Mouse (Mus musculus) hindbrain, embryonic 12.5 days (tissue): Measurements from ENCODE around the gene Qsox2. TPM values are rescaled to one million over a fixed set of nuclear protein-coding genes. Genes with fewer than 3 reads are reported as not detected.

Source experiments
- ATAC-seq: fragments of 200-750 bp; cut with Nextera tagmentation; 2 replicates; pipeline ENCODE4 v1.8.0; 2017; ENCODE audit warnings: moderate TSS enrichment; ENCODE audit not compliant: low FRiP score
- H3K27ac ChIP-seq: fragments of 300-500 bp; sonication (generic); 2 replicates; pipeline ENCODE4 v1.5.1; 2016; ENCODE audit warnings: mild to moderate bottlenecking
- H3K27me3 ChIP-seq: fragments of 300-500 bp; sonication (generic); 2 replicates; pipeline ENCODE4 v1.6.1; 2016; ENCODE audit warnings: mild to moderate bottlenecking
- H3K36me3 ChIP-seq: fragments of 300-500 bp; sonication (generic); 2 replicates; pipeline ENCODE4 v1.6.1; 2016; ENCODE audit warnings: mild to moderate bottlenecking
- H3K4me1 ChIP-seq: fragments of 300-500 bp; sonication (generic); 2 replicates; pipeline ENCODE4 v1.6.1; 2016
- H3K4me2 ChIP-seq: fragments of 300-500 bp; sonication (generic); replicated peaks from 2 replicates; pipeline ENCODE4 v1.6.1; 2016; ENCODE audit warnings: mild to moderate bottlenecking
- H3K4me3 ChIP-seq: fragments of 300-500 bp; sonication (generic); 2 replicates; pipeline ENCODE4 v1.5.1; 2016; ENCODE audit warnings: mild to moderate bottlenecking
- H3K9ac ChIP-seq: fragments of 300-500 bp; sonication (generic); 2 replicates; pipeline ENCODE4 v1.6.1; 2016; ENCODE audit warnings: mild to moderate bottlenecking, moderate library complexity
- H3K9me3 ChIP-seq: fragments of 300-500 bp; sonication (generic); replicated peaks from 2 replicates; pipeline ENCODE4 v1.6.1; 2016; ENCODE audit warnings: mild to moderate bottlenecking
- WGBS: fragments of 180-500 bp; shearing (Covaris S2); methylation state at CpG from one replicate; pipeline ENCODE4 v1.1.7; 2016; 5-methylcytosine and 5-hydroxymethylcytosine counted together
- polyA plus RNA-seq: library from polyadenylated mRNA; unstranded; fragments of >200 nt; fragmentation: Nextera tagmentation; extraction: Ambion mirVana; gene quantifications from 2 replicates; pipeline ENCODE4 v1.2.1, GENCODE M21; 2016

The Qsox2 gene
- polyA plus RNA-seq = 19.6 and 20.3 TPM in 2 replicates

GRCm38 (mm10) chr2:26237290-26237782 is at the start of gene Qsox2:
Gene Qsox2 (minus strand): TSS chr2:26237525.
- ATAC-seq = peak; percentile 91
- Histone ChIP-seq H3K9ac (peak within 1 kb of the TSS; percentile 82), H3K36me3 (no peaks in the 10 kb centered on the region), H3K27me3 (no peaks in the 10 kb centered on the region), H3K9me3 (no peaks in the 10 kb centered on the region), H3K4me3 (peak within 1 kb of the TSS; percentile 82), H3K4me2 (peak within 1 kb of the TSS; percentile 69), H3K27ac (peak within 1 kb of the TSS; percentile 71), H3K4me1 (peaks cover 17% of the 10 kb centered on the region)
- WGBS = 2% methylated on average over 36 of the region's 36 CpGs

- Histone ChIP-seq H3K36me3 (no peaks in the 10 kb centered on the region), H3K4me3 (no peak overlapping the region), H3K9ac (no peak overlapping the region), H3K27me3 (no peaks in the 10 kb centered on the region), H3K4me2 (no peak overlapping the region), H3K9me3 (no peaks in the 10 kb centered on the region), H3K4me1 (peaks cover 4% of the 10 kb centered on the region; the same call in 1 of the 2 replicates), H3K27ac (no peak overlapping the region)
- ATAC-seq = no peak
- WGBS = 38% methylated on average over 7 of the region's 7 CpGs
Measured at GRCm38 (mm10) chr2:26286391-26286790, 49.1 kb upstream of the Qsox2 start.

GRCm38 (mm10) chr2:26285804-26286203 is 48.5 kb upstream of the Qsox2 start:
- no peaks in the 10 kb centered on the region for H3K9me3 ChIP-seq
- H3K9ac ChIP-seq = 0 out of 2 replicates have a peak overlapping the region, but pooled peaks have one; percentile 27
- no peak for ATAC-seq
- H3K27me3 ChIP-seq = no peaks in the 10 kb centered on the region
- WGBS = 53% methylated on average over 7 of the region's 7 CpGs
- H3K36me3 ChIP-seq = no peaks in the 10 kb centered on the region
- H3K4me3 ChIP-seq = no peak overlapping the region
- peak overlapping the region; percentile 35; the same call in 1 of the 2 replicates for H3K27ac ChIP-seq
- no peak overlapping the region for H3K4me2 ChIP-seq
- H3K4me1 ChIP-seq = peaks cover 4% of the 10 kb centered on the region; the same call in 1 of the 2 replicates

GRCm38 (mm10) chr2:26280594-26280993 is 43.3 kb upstream of the Qsox2 start:
- H3K9me3 ChIP-seq = no peaks in the 10 kb centered on the region
- no peak overlapping the region for H3K9ac ChIP-seq
- no peak overlapping the region for H3K4me3 ChIP-seq
- no peaks in the 10 kb centered on the region for H3K36me3 ChIP-seq
- ATAC-seq = no peak
- no peak overlapping the region for H3K27ac ChIP-seq
- peaks cover under 1% of the 10 kb centered on the region for H3K4me1 ChIP-seq
- no peaks in the 10 kb centered on the region for H3K27me3 ChIP-seq
- no peak overlapping the region for H3K4me2 ChIP-seq
- 77% methylated on average over 11 of the region's 11 CpGs for WGBS

GRCm38 (mm10) chr2:26279712-26280111 is 42.4 kb upstream of the Qsox2 start:
- Histone ChIP-seq H3K9me3 (no peaks in the 10 kb centered on the region), H3K27ac (no peak overlapping the region), H3K4me3 (no peak overlapping the region), H3K27me3 (no peaks in the 10 kb centered on the region), H3K4me2 (no peak overlapping the region), H3K4me1 (peaks cover 1% of the 10 kb centered on the region; the same call in 1 of the 2 replicates), H3K36me3 (no peaks in the 10 kb centered on the region), H3K9ac (no peak overlapping the region)
- WGBS = 82% methylated on average over 3 of the region's 3 CpGs
- ATAC-seq = no peak

GRCm38 (mm10) chr2:26273611-26274010 is 36.3 kb upstream of the Qsox2 start:
- no peak overlapping the region for H3K4me2 ChIP-seq
- no peak overlapping the region for H3K4me3 ChIP-seq
- 0 out of 2 replicates have a peak, but pooled peaks have one; percentile 32 for ATAC-seq
- H3K9me3 ChIP-seq = no peaks in the 10 kb centered on the region
- 27% methylated on average over 7 of the region's 7 CpGs for WGBS
- peaks cover 6% of the 10 kb centered on the region for H3K4me1 ChIP-seq
- no peaks in the 10 kb centered on the region for H3K27me3 ChIP-seq
- 0 out of 2 replicates have a peak overlapping the region, but pooled peaks have one; percentile 9 for H3K9ac ChIP-seq
- H3K27ac ChIP-seq = no peak overlapping the region
- H3K36me3 ChIP-seq = no peaks in the 10 kb centered on the region

GRCm38 (mm10) chr2:26268216-26268615 is 30.9 kb upstream of the Qsox2 start:
- Histone ChIP-seq H3K9ac (no peak overlapping the region), H3K27me3 (no peaks in the 10 kb centered on the region), H3K36me3 (no peaks in the 10 kb centered on the region), H3K4me2 (no peak overlapping the region), H3K4me1 (no peaks in the 10 kb centered on the region), H3K4me3 (no peak overlapping the region), H3K27ac (no peak overlapping the region), H3K9me3 (no peaks in the 10 kb centered on the region)
- 71% methylated on average over 3 of the region's 3 CpGs for WGBS
- no peak for ATAC-seq

GRCm38 (mm10) chr2:26266066-26266742 is 28.9 kb upstream of the Qsox2 start:
- H3K4me3 ChIP-seq = no peak overlapping the region
- WGBS = 85% methylated on average over 10 of the region's 10 CpGs
- H3K27me3 ChIP-seq = no peaks in the 10 kb centered on the region
- no peak for ATAC-seq
- H3K4me1 ChIP-seq = no peaks in the 10 kb centered on the region
- H3K4me2 ChIP-seq = no peak overlapping the region
- H3K27ac ChIP-seq = no peak overlapping the region
- H3K9ac ChIP-seq = no peak overlapping the region
- H3K9me3 ChIP-seq = no peaks in the 10 kb centered on the region
- no peaks in the 10 kb centered on the region for H3K36me3 ChIP-seq

- Histone ChIP-seq H3K36me3 (no peaks in the 10 kb centered on the region), H3K9ac (no peak overlapping the region), H3K27ac (no peak overlapping the region), H3K9me3 (no peaks in the 10 kb centered on the region), H3K27me3 (no peaks in the 10 kb centered on the region), H3K4me2 (no peak overlapping the region), H3K4me1 (no peaks in the 10 kb centered on the region), H3K4me3 (no peak overlapping the region)
- no peak for ATAC-seq
- WGBS = 83% methylated on average over 2 of the region's 2 CpGs
Measured at GRCm38 (mm10) chr2:26265095-26265494, 27.8 kb upstream of the Qsox2 start.

- WGBS = 77% methylated on average over 4 of the region's 4 CpGs
- Histone ChIP-seq H3K4me3 (no peak overlapping the region), H3K9ac (no peak overlapping the region), H3K27me3 (no peaks in the 10 kb centered on the region), H3K4me2 (no peak overlapping the region), H3K4me1 (no peaks in the 10 kb centered on the region), H3K36me3 (no peaks in the 10 kb centered on the region), H3K27ac (no peak overlapping the region), H3K9me3 (no peaks in the 10 kb centered on the region)
- no peak for ATAC-seq
Measured at GRCm38 (mm10) chr2:26264646-26265045, 27.3 kb upstream of the Qsox2 start.

- H3K27ac ChIP-seq = no peak overlapping the region
- WGBS = 87% methylated on average over 16 of the region's 16 CpGs
- H3K27me3 ChIP-seq = no peaks in the 10 kb centered on the region; the same call in 1 of the 2 replicates
- H3K36me3 ChIP-seq = no peaks in the 10 kb centered on the region
- H3K4me2 ChIP-seq = no peak overlapping the region
- H3K9me3 ChIP-seq = no peaks in the 10 kb centered on the region
- H3K9ac ChIP-seq = no peak overlapping the region
- ATAC-seq = no peak
- no peak overlapping the region for H3K4me3 ChIP-seq
- no peaks in the 10 kb centered on the region for H3K4me1 ChIP-seq
Measured at GRCm38 (mm10) chr2:26257315-26258096, 20.2 kb upstream of the Qsox2 start.

GRCm38 (mm10) chr2:26254816-26255215 is 17.5 kb upstream of the Qsox2 start:
- ATAC-seq = no peak
- H3K27ac ChIP-seq = no peak overlapping the region

More at GRCm38 (mm10) chr2:26254816-26255215, 17.5 kb upstream of the Qsox2 start:
- 60% methylated on average over 4 of the region's 4 CpGs for WGBS
- Histone ChIP-seq H3K9ac (no peak overlapping the region), H3K36me3 (no peaks in the 10 kb centered on the region), H3K9me3 (no peaks in the 10 kb centered on the region), H3K4me3 (no peak overlapping the region), H3K4me1 (no peaks in the 10 kb centered on the region), H3K4me2 (no peak overlapping the region), H3K27me3 (no peaks in the 10 kb centered on the region; the same call in 1 of the 2 replicates)
